Mouse (Mus musculus): ENCODE measurements around the gene Npb. TPM values are rescaled to one million over a fixed set of nuclear protein-coding genes. Genes with fewer than 3 reads are reported as not detected.

The Npb gene
- polyA plus RNA-seq, 1 experiment, result not detected

- Histone ChIP-seq H3K27ac (ENCODE audit: insufficient read depth, low read length) (no peak overlapping the region), H3K9ac (ENCODE audit: low read depth, poor library complexity, severe bottlenecking) (peak overlapping the region; percentile 79), H3K36me3 (ENCODE audit: control insufficient read depth, insufficient read depth, low read length, poor library complexity, severe bottlenecking) (peaks cover 33% of the 10 kb centered on the region)
These were observed 34.0 kb upstream of the Npb start for GRCm38 (mm10) chr11:120574278-120574600.

GRCm38 (mm10) chr11:120575046-120575445 lies 33.2 kb upstream of the Npb start:
- H3K9ac ChIP-seq (ENCODE audit: low read depth, poor library complexity, severe bottlenecking), result no peak overlapping the region

More at GRCm38 (mm10) chr11:120574278-120574600, 34.0 kb upstream of the Npb start:
- Histone ChIP-seq H3K4me1 (ENCODE audit: control insufficient read depth, insufficient read depth, low read length) (peaks cover 2% of the 10 kb centered on the region), H3K27me3 (ENCODE audit: control insufficient read depth, insufficient read depth, low read length, poor library complexity, severe bottlenecking) (no peaks in the 10 kb centered on the region), H3K9me3 (replicated peaks; ENCODE audit: control insufficient read depth, insufficient read depth, low read length, poor library complexity, severe bottlenecking) (no peaks in the 10 kb centered on the region), H3K4me3 (ENCODE audit: low read depth, low read length) (peak overlapping the region; percentile 65)
- no peak for TF ChIP-seq CTCF (IDR thresholded peaks at IDR 0.05; ENCODE audit: low read depth, low read length)
- no peak for TF ChIP-seq EP300 (IDR thresholded peaks at IDR 0.05; ENCODE audit: insufficient read depth, low read depth, low read length)
- TF ChIP-seq POLR2A (IDR thresholded peaks at IDR 0.05; ENCODE audit: insufficient read depth, low read length), result no peak

GRCm38 (mm10) chr11:120575940-120576339 lies 32.3 kb upstream of the Npb start:
- H3K36me3 ChIP-seq (ENCODE audit: control insufficient read depth, insufficient read depth, low read length, poor library complexity, severe bottlenecking), result peaks cover 28% of the 10 kb centered on the region
- H3K27ac ChIP-seq (ENCODE audit: insufficient read depth, low read length), result no peak overlapping the region
- no peak overlapping the region for H3K4me3 ChIP-seq (ENCODE audit: low read depth, low read length)
- H3K9me3 ChIP-seq (replicated peaks; ENCODE audit: control insufficient read depth, insufficient read depth, low read length, poor library complexity, severe bottlenecking), result no peaks in the 10 kb centered on the region
- no peak for TF ChIP-seq EP300 (IDR thresholded peaks at IDR 0.05; ENCODE audit: insufficient read depth, low read depth, low read length)
- no peaks in the 10 kb centered on the region for H3K27me3 ChIP-seq (ENCODE audit: control insufficient read depth, insufficient read depth, low read length, poor library complexity, severe bottlenecking)
- no peak overlapping the region for H3K9ac ChIP-seq (ENCODE audit: low read depth, poor library complexity, severe bottlenecking)
- peaks cover 4% of the 10 kb centered on the region for H3K4me1 ChIP-seq (ENCODE audit: control insufficient read depth, insufficient read depth, low read length)

More at GRCm38 (mm10) chr11:120575046-120575445, 33.2 kb upstream of the Npb start:
- Histone ChIP-seq H3K27me3 (ENCODE audit: control insufficient read depth, insufficient read depth, low read length, poor library complexity, severe bottlenecking) (no peaks in the 10 kb centered on the region), H3K4me1 (ENCODE audit: control insufficient read depth, insufficient read depth, low read length) (peaks cover 4% of the 10 kb centered on the region), H3K9me3 (replicated peaks; ENCODE audit: control insufficient read depth, insufficient read depth, low read length, poor library complexity, severe bottlenecking) (no peaks in the 10 kb centered on the region), H3K36me3 (ENCODE audit: control insufficient read depth, insufficient read depth, low read length, poor library complexity, severe bottlenecking) (peaks cover 36% of the 10 kb centered on the region), H3K4me3 (ENCODE audit: low read depth, low read length) (no peak overlapping the region), H3K27ac (ENCODE audit: insufficient read depth, low read length) (no peak overlapping the region)
- TF ChIP-seq CTCF (IDR thresholded peaks at IDR 0.05; ENCODE audit: low read depth, low read length) (no peak), EP300 (IDR thresholded peaks at IDR 0.05; ENCODE audit: insufficient read depth, low read depth, low read length) (no peak), POLR2A (IDR thresholded peaks at IDR 0.05; ENCODE audit: insufficient read depth, low read length) (no peak)

GRCm38 (mm10) chr11:120576365-120576981 lies 31.8 kb upstream of the Npb start:
- TF ChIP-seq EP300 (IDR thresholded peaks at IDR 0.05; ENCODE audit: insufficient read depth, low read depth, low read length), result no peak
- TF ChIP-seq POLR2A (IDR thresholded peaks at IDR 0.05; ENCODE audit: insufficient read depth, low read length), result no peak
- TF ChIP-seq CTCF (IDR thresholded peaks at IDR 0.05; ENCODE audit: low read depth, low read length), result no peak
- Histone ChIP-seq H3K9ac (ENCODE audit: low read depth, poor library complexity, severe bottlenecking) (no peak overlapping the region), H3K9me3 (replicated peaks; ENCODE audit: control insufficient read depth, insufficient read depth, low read length, poor library complexity, severe bottlenecking) (no peaks in the 10 kb centered on the region), H3K27me3 (ENCODE audit: control insufficient read depth, insufficient read depth, low read length, poor library complexity, severe bottlenecking) (no peaks in the 10 kb centered on the region), H3K4me1 (ENCODE audit: control insufficient read depth, insufficient read depth, low read length) (peaks cover 4% of the 10 kb centered on the region), H3K36me3 (ENCODE audit: control insufficient read depth, insufficient read depth, low read length, poor library complexity, severe bottlenecking) (peaks cover 22% of the 10 kb centered on the region), H3K27ac (ENCODE audit: insufficient read depth, low read length) (no peak overlapping the region), H3K4me3 (ENCODE audit: low read depth, low read length) (no peak overlapping the region)

GRCm38 (mm10) chr11:120577211-120578023 lies 30.9 kb upstream of the Npb start:
- H3K9me3 ChIP-seq (replicated peaks; ENCODE audit: control insufficient read depth, insufficient read depth, low read length, poor library complexity, severe bottlenecking), result no peaks in the 10 kb centered on the region
- no peak overlapping the region for H3K4me3 ChIP-seq (ENCODE audit: low read depth, low read length)
- peaks cover 22% of the 10 kb centered on the region for H3K36me3 ChIP-seq (ENCODE audit: control insufficient read depth, insufficient read depth, low read length, poor library complexity, severe bottlenecking)
- TF ChIP-seq EP300 (IDR thresholded peaks at IDR 0.05; ENCODE audit: insufficient read depth, low read depth, low read length), result no peak
- no peak for TF ChIP-seq CTCF (IDR thresholded peaks at IDR 0.05; ENCODE audit: low read depth, low read length)
- no peak for TF ChIP-seq POLR2A (IDR thresholded peaks at IDR 0.05; ENCODE audit: insufficient read depth, low read length)
- H3K27ac ChIP-seq (ENCODE audit: insufficient read depth, low read length), result no peak overlapping the region
- no peaks in the 10 kb centered on the region for H3K27me3 ChIP-seq (ENCODE audit: control insufficient read depth, insufficient read depth, low read length, poor library complexity, severe bottlenecking)
- no peak overlapping the region for H3K9ac ChIP-seq (ENCODE audit: low read depth, poor library complexity, severe bottlenecking)
- H3K4me1 ChIP-seq (ENCODE audit: control insufficient read depth, insufficient read depth, low read length), result peaks cover 4% of the 10 kb centered on the region
